Mouse (Mus musculus) spleen, adult 18-20 months (tissue): ENCODE data around the gene Recql5.
A peak's percentile ranks its signal among the peaks of the same experiment; 100 is the strongest.

Source experiments
- DNase-seq, 2 experiments: peaks; one replicate each; pipeline ENCODE4 v3.0.0; 2022; ENCODE audit warnings: mixed read lengths in 2 of 2

The Recql5 gene

GRCm38 (mm10) chr11:115899486-115900266 lies 33.6 kb downstream of the Recql5 start, which contains the start of gene Smim5:
Gene Smim5 (plus strand): TSS chr11:115899966.
- DNase-seq, result no peak

- peak in 1 of 2 experiments; percentile 49 for DNase-seq
Observed at GRCm38 (mm10) chr11:115898886-115899285, 34.4 kb downstream of the Recql5 start.

- no peak for DNase-seq
Observed at GRCm38 (mm10) chr11:115898446-115898845, 34.8 kb downstream of the Recql5 start.

GRCm38 (mm10) chr11:115894755-115895520 lies 38.3 kb downstream of the Recql5 start:
- no peak for DNase-seq

DNA sequence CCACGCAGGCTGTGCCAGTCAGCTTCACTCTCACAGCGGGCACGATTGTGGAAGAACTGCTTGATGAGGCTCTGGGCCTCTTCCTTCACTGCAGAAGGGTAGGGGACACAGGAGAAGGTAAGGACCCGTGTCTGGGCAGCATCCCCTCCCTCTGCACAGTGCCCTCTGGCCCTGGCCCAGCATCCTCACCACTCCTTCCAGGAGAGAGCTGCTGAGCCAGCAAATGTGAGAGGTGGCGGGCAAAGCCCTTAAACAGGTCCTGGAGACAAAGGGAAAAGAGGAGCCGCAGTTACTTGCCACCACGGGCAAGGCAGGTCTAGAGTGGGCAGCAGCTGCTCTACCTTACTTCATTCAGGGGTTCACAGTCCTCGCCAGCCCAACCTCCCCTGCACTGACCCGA lies 40.2 kb downstream of the Recql5 start:
- no peak for DNase-seq

- no peak for DNase-seq
Observed at GRCm38 (mm10) chr11:115892213-115892612, 41.1 kb downstream of the Recql5 start.

GRCm38 (mm10) chr11:115889159-115889558 lies 44.1 kb downstream of the Recql5 start:
- no peak for DNase-seq

- DNase-seq, result no peak
Observed at GRCm38 (mm10) chr11:115888020-115888419, 45.3 kb downstream of the Recql5 start.

- no peak for DNase-seq
Observed at GRCm38 (mm10) chr11:115886446-115886845, 46.8 kb downstream of the Recql5 start.

DNA sequence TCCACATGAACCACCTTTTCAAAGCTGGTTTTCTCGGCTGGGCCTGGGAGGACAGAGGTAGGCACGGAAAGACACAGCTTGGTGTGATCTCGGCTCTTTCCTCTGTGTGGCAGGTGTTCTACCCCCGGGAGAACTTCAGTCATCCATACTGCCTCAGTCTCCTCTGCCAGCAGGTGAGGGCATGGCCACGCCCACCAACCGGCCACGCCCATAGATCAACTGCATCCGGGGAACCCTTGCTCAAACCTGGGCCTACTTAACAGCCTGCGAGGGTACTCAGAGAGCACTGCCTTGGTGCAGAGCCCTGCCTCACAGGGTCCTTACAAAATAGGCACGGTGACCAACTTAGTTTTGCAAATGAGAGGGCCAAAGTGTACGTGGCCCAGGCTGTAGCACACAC lies 48.0 kb downstream of the Recql5 start:
- DNase-seq, result no peak

- no peak for DNase-seq
Observed at GRCm38 (mm10) chr11:115884361-115884760, 48.9 kb downstream of the Recql5 start.

DNA sequence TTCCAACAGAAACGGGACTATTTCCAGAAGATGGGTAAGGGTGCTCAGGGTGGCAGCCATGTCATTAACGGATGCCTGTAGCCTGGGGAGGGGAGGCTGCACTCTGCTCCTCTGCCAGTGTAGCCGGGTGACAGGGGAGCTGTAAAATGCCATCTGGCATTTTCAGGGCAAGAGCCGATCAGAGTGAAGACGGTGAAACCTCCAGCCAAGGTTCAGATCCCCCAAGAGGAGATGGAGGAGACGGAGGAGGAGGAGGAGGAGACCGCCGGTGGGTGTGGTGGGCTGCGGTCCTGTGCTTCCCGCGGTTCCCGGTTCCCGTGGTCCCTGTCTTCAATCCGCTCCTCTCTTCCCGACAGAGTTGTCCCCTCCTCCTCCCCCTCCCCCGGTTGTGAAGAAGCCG lies 50.0 kb downstream of the Recql5 start:
- no peak for DNase-seq

GRCm38 (mm10) chr11:115881002-115881401 lies 52.3 kb downstream of the Recql5 start:
- peak in 1 of 2 experiments; percentile 43 for DNase-seq

- DNase-seq, result no peak
Observed at GRCm38 (mm10) chr11:115878071-115878470, 55.2 kb downstream of the Recql5 start.

GRCm38 (mm10) chr11:115877174-115877755 lies 56.0 kb downstream of the Recql5 start:
- no peak for DNase-seq

GRCm38 (mm10) chr11:115876438-115876837 lies 56.8 kb downstream of the Recql5 start:
- no peak for DNase-seq

DNA sequence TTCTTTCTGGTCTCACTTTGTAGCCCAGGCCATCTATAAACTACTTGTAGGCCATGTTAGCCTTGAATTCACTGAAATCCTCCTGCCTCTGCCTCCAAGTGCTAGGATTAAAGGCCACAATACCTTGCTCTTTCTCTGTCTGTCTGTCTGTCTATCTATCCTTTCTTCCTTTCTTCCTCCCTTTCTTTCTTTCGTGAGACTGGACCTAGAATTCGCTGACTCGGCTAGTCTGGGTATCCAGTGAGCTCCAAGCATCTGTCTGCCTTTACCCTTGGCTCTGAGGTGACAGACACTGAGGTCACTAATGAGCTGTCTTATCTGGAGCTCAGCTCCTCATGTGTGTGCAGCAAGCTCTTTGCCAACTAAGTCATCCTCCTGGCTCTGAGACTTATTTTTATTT lies 57.3 kb downstream of the Recql5 start:
- DNase-seq, result no peak

- DNase-seq, result no peak
Observed at GRCm38 (mm10) chr11:115872437-115872836, 60.8 kb downstream of the Recql5 start.

GRCm38 (mm10) chr11:115869393-115869792 lies 63.9 kb downstream of the Recql5 start:
- no peak for DNase-seq

DNA sequence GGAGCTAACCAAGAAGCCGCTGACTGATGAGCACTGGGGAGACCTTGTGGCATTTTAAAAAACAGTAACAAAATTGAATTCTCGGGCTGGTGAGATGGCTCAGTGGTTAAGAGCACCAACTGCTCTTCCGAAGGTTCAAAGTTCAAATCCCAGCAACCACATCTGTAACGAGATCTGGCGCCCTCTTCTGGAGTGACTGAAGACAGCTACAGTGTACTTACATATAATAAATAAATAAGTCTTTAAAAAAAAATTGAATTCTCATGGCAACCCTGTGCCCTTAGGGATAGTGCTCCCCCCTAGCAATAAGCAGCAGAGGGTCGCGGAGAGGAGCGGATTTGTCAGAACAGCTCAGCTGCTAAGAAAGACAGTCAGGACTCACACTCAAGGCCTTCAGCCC lies 69.4 kb downstream of the Recql5 start:
- DNase-seq, result no peak

DNA sequence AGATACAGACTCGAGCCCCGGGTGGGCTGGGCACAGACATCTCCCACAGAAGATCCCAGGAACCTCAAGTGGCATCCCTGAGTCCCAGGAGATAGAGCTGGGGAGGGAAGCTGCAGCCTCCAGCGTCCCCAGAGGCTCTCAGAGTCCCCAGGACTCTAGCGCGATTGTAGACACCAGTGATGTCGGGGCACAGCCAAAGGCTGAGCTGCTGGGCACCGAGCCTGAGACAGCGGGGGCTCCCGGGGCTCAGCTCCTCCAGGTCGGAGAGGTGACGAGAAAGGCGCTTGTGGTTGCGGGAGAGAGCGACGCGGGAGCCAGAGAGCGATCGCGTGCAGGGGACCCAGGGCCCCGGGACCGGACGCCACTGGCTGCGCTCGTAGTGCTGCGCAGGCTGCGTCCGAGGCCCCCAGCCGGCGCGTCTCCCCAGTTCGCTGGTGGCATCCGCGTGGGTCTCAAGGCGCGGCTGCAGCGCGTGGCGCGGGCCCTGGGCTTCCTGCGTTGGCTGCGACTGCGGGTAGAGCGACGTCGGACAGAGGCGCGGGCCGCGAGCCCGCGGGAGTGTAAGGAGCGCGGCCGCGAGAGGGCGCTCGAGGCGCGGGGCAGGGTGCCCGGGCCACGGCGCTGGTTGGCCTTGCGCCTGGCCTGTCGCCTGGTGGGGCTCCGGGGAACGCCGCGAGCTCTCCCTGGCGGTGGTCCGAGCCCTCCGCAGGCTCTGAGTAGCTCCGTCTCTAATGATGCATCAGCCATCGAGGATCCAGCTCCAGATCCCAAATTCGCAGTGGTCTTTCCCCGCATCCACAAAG lies 73.9 kb downstream of the Recql5 start:
- peak; percentile 75 to 89 for DNase-seq

DNA sequence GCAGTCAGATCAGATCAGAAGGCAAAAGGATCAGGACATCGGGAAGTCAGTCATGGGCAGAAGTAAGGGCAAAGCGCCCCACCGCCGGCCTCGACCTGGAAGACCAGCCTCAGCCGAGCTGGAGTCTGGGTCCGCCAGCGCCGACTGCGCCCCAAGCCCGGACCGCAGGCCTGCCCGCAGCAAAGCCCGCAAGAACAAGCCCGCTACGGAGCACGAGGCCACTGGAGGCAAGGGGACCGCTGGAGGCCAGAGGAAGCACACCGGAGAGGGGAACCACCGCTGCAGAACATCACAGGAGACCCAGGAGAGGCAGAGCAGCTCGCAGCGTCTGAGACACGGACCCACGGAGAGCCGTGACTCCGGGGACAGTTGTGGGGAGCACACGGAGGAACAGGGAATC lies 74.9 kb downstream of the Recql5 start, which contains the start of gene Myo15b:
Gene Myo15b (plus strand): TSS at position 53 of the 400 bp plus-strand sequence.
- DNase-seq, result peak in 1 of 2 experiments; percentile 4

- DNase-seq, result no peak
Observed at GRCm38 (mm10) chr11:115857936-115858335, 75.3 kb downstream of the Recql5 start.
